Mouse (Mus musculus) cerebellum, postnatal 36 days (tissue): ENCODE measurements at regions not wholly inside any gene's neighbourhood (a gene's known extent, or its start where the extent isn't known, plus 50 kb on each side); places are given as distances from the start of the nearest gene placed in this dataset.
A peak's percentile ranks its signal among the peaks of the same experiment; 100 is the strongest.

ENCODE experiments used
- DNase-seq, 2 experiments: peaks; one replicate each; pipeline ENCODE4 v3.0.0; 2021 to 2022; ENCODE audit warnings: mixed read lengths in 2 of 2

- no peak for DNase-seq
Observed at GRCm38 (mm10) chr4:107736866-107737265, 52.8 kb upstream of the Dmrtb1 start.

GRCm38 (mm10) chr4:107737907-107738306 lies 53.9 kb upstream of the Dmrtb1 start:
- DNase-seq: peak; percentile 88 to 91

- DNase-seq: peak; percentile 13 to 15
Observed at GRCm38 (mm10) chr4:107738776-107739175, 54.7 kb upstream of the Dmrtb1 start.

GRCm38 (mm10) chr4:107739789-107740405 lies 55.9 kb upstream of the Dmrtb1 start:
- no peak for DNase-seq

DNA sequence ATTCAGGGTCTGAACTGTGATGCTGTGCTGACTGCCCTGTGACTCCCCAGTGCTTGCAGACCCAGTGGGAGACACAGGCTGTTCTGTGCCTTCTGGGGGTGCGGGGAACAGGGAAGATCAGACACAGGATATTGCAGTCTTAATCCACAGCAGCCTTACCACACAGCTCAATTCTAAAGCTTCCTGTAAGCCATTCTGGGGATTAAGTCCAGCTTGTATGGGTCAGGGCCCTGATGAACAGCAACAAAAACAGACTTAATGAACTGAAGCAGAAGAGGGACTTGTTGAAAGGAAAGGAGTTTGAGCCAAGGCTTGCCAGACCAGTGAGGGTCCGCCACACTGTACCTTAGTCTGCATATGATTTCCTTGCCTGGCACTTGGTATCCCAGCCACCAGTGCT lies 58.4 kb upstream of the Lrp8 start:
- no peak for DNase-seq

DNA sequence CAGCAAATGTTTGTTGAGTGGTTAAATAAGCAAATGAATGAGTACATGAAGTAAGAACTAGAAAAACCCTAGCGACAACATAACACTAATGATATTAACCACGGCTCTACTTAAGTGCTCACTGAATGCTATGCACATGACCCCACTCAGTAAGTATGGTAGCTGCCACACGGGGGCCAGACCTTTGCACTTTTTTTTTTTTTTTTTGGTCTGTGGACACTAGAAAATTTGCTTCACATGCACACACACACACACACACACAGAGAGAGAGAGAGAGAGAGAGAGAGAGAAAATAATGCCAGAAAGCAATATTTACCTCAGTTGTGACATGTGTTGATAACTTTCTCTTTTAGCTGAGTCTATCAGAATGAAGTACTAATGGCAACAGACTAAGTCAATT lies 55.7 kb upstream of the Lrp8 start:
- no peak for DNase-seq

DNA sequence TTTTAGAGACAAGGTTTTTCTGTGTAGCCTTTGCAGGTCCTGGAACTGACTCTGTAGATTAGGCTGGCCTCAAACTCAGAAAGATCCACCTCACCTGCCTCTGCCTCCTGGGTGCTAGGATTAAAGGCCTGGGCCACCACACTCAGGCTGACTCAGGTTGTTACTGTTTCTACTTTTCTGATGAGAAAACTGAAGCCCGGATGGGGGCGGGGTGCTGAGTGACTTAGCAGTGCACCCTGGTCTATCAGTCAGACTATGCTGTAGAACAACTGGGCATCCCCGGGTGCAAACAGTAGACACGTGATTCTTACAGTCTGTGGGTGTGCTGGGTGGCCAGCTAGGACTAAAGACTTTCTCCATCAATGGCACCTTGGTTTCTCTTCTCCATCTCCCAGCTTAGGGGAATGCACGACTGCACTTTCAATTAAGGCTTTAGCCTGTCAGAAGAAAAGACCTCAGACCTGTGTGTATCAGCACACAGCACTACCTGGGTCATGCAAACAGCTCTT lies 55.1 kb upstream of the Lrp8 start:
- DNase-seq: no peak

GRCm38 (mm10) chr4:107747454-107747853 lies 54.6 kb upstream of the Lrp8 start:
- DNase-seq: no peak

DNA sequence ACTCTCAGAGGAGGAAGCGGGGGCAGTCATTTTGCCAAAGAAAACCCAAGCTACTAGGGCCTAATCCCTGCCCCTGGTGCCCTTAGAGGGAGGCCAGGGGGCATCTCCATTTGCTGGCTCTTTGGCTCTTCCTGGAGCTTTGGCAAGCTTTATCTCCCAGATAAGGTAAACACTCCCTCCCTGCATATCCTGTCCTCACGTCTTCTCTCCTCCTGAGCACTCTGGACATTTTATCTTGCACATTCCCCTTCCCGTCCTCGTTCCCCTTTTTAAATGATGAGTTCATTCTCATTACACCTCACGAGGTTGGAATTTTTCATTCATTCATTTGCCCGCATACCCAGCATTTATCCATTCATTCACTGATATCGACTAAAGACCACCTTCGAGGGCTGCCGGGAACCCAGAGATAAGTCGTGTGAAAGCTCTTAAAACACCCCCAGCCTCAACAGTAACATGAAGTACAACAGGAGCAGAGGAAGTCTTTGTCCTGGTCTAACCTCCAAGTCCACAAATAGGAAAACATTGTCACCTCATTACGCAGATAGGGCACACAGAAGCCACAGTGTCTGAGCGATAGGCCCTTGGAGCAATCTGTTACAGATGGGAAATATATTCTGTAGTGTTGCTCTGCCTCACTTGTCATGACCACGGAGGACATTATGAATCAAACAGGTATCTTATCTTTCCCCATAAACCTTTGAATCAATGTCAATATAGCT lies 54.0 kb upstream of the Lrp8 start:
- no peak for DNase-seq

- DNase-seq: no peak
Observed at GRCm38 (mm10) chr4:107749045-107749444, 53.0 kb upstream of the Lrp8 start.

DNA sequence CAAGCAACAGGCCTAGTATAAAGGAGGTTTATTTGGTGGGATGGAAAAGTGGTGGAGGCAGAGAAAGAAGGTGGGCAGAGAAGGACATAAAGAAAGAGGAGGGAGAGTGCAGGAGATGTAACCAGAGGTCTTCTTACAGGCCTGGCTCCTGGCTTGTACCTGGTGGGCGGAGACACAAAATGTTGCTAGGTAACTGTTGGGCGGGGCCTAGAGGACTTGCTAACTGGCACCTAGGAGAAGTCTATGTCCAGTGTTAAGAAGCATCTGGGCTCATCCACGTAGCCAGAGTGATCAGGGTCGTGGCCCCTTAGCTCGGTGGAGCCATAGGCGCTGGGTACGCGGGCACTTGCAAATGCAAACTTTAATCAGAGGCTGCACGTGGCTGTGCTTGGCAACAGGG lies 52.0 kb upstream of the Lrp8 start:
- DNase-seq: no peak
